Mouse (Mus musculus): ENCODE measurements around the gene Srgap2. TPM values are rescaled to one million over a fixed set of nuclear protein-coding genes. Genes with fewer than 3 reads are reported as not detected.

The Srgap2 gene
- polyA plus RNA-seq, 1 experiment from 2014 or later, result 24.5 TPM

- ATAC-seq (ENCODE audit: insufficient number of reproducible peaks, insufficient read depth, low FRiP score, low read depth), result no peak
- no peak overlapping the region for H3K27ac ChIP-seq (ENCODE audit: low read length)
- no peak overlapping the region for H3K4me2 ChIP-seq (replicated peaks; ENCODE audit: low read depth, low read length)
- H3K9me3 ChIP-seq (ENCODE audit: control insufficient read depth, low read depth, low read length), result no peaks in the 10 kb centered on the region
- no peak overlapping the region for H3K4me3 ChIP-seq (ENCODE audit: low read depth, low read length)
- H3K36me3 ChIP-seq (ENCODE audit: control insufficient read depth, insufficient read depth, low read length), result no peaks in the 10 kb centered on the region; the same call in 1 of the 2 replicates
- H3K4me1 ChIP-seq (ENCODE audit: control insufficient read depth, insufficient read depth, low read length), result no peaks in the 10 kb centered on the region
- H3K9ac ChIP-seq (replicated peaks; ENCODE audit: low read depth, low read length), result no peak overlapping the region
- H3K27me3 ChIP-seq (ENCODE audit: control insufficient read depth, insufficient read depth, low read length), result no peaks in the 10 kb centered on the region
- WGBS, result 93% methylated on average over 4 of the region's 4 CpGs
These were observed 12.6 kb upstream of the Srgap2 start for GRCm38 (mm10) chr1:131539771-131540170.

GRCm38 (mm10) chr1:131528561-131529166 lies 1.5 kb upstream of the Srgap2 start:
- Histone ChIP-seq H3K4me2 (replicated peaks; ENCODE audit: low read depth, low read length) (peak overlapping the region; percentile 81), H3K9me3 (ENCODE audit: control insufficient read depth, low read depth, low read length) (no peaks in the 10 kb centered on the region), H3K4me3 (ENCODE audit: low read depth, low read length) (peak overlapping the region; percentile 71), H3K36me3 (ENCODE audit: control insufficient read depth, insufficient read depth, low read length) (no peaks in the 10 kb centered on the region), H3K4me1 (ENCODE audit: control insufficient read depth, insufficient read depth, low read length) (peaks cover 28% of the 10 kb centered on the region), H3K27ac (ENCODE audit: low read length) (peak overlapping the region; percentile 89), H3K9ac (replicated peaks; ENCODE audit: low read depth, low read length) (peak overlapping the region; percentile 15), H3K27me3 (ENCODE audit: control insufficient read depth, insufficient read depth, low read length) (no peaks in the 10 kb centered on the region)
- no peak for ATAC-seq (ENCODE audit: insufficient number of reproducible peaks, insufficient read depth, low FRiP score, low read depth)
- WGBS, result under 1% methylated on average over 9 of the region's 9 CpGs

- H3K4me1 ChIP-seq (ENCODE audit: control insufficient read depth, insufficient read depth, low read length), result peaks cover 33% of the 10 kb centered on the region
- H3K36me3 ChIP-seq (ENCODE audit: control insufficient read depth, insufficient read depth, low read length), result no peaks in the 10 kb centered on the region
- H3K4me2 ChIP-seq (replicated peaks; ENCODE audit: low read depth, low read length), result peak overlapping the region; percentile 81
- peak overlapping the region; percentile 89 for H3K27ac ChIP-seq (ENCODE audit: low read length)
- under 1% methylated on average over 34 of the region's 34 CpGs for WGBS
- no peaks in the 10 kb centered on the region for H3K9me3 ChIP-seq (ENCODE audit: control insufficient read depth, low read depth, low read length)
- peak overlapping the region; percentile 71 for H3K4me3 ChIP-seq (ENCODE audit: low read depth, low read length)
- peak overlapping the region; percentile 19 for H3K9ac ChIP-seq (replicated peaks; ENCODE audit: low read depth, low read length)
- H3K27me3 ChIP-seq (ENCODE audit: control insufficient read depth, insufficient read depth, low read length), result no peaks in the 10 kb centered on the region
- no peak for ATAC-seq (ENCODE audit: insufficient number of reproducible peaks, insufficient read depth, low FRiP score, low read depth)
These were observed 942 bp upstream of the Srgap2 start for GRCm38 (mm10) chr1:131528081-131528507.

- peak overlapping the region; percentile 77 for H3K4me2 ChIP-seq (replicated peaks; ENCODE audit: low read depth, low read length)
- under 1% methylated on average over 80 of the region's 81 CpGs for WGBS
These were observed 531 bp downstream of the Srgap2 start for GRCm38 (mm10) chr1:131526371-131527270.

GRCm38 (mm10) chr1:131525586-131526271 lies 1.4 kb downstream of the Srgap2 start:
- WGBS, result under 1% methylated on average over 41 of the region's 41 CpGs
- Histone ChIP-seq H3K27ac (ENCODE audit: low read length) (peak overlapping the region; percentile 96), H3K9ac (replicated peaks; ENCODE audit: low read depth, low read length) (peak overlapping the region; percentile 78), H3K27me3 (ENCODE audit: control insufficient read depth, insufficient read depth, low read length) (no peaks in the 10 kb centered on the region), H3K4me1 (ENCODE audit: control insufficient read depth, insufficient read depth, low read length) (peaks cover 39% of the 10 kb centered on the region), H3K4me2 (replicated peaks; ENCODE audit: low read depth, low read length) (peak overlapping the region; percentile 77), H3K9me3 (ENCODE audit: control insufficient read depth, low read depth, low read length) (no peaks in the 10 kb centered on the region), H3K4me3 (ENCODE audit: low read depth, low read length) (peak overlapping the region; percentile 79), H3K36me3 (ENCODE audit: control insufficient read depth, insufficient read depth, low read length) (no peaks in the 10 kb centered on the region)
- ATAC-seq (ENCODE audit: insufficient number of reproducible peaks, insufficient read depth, low FRiP score, low read depth), result no peak

More at GRCm38 (mm10) chr1:131526371-131527270, 531 bp downstream of the Srgap2 start:
- Histone ChIP-seq H3K4me1 (ENCODE audit: control insufficient read depth, insufficient read depth, low read length) (peaks cover 39% of the 10 kb centered on the region), H3K36me3 (ENCODE audit: control insufficient read depth, insufficient read depth, low read length) (no peaks in the 10 kb centered on the region), H3K27me3 (ENCODE audit: control insufficient read depth, insufficient read depth, low read length) (no peaks in the 10 kb centered on the region), H3K27ac (ENCODE audit: low read length) (peak overlapping the region; percentile 96), H3K9ac (replicated peaks; ENCODE audit: low read depth, low read length) (peak overlapping the region; percentile 78), H3K4me3 (ENCODE audit: low read depth, low read length) (peak overlapping the region; percentile 79), H3K9me3 (ENCODE audit: control insufficient read depth, low read depth, low read length) (no peaks in the 10 kb centered on the region)
- peak; percentile 20 for ATAC-seq (ENCODE audit: insufficient number of reproducible peaks, insufficient read depth, low FRiP score, low read depth)

- no peak for ATAC-seq (ENCODE audit: insufficient number of reproducible peaks, insufficient read depth, low FRiP score, low read depth)
- peak overlapping the region; percentile 78 for H3K9ac ChIP-seq (replicated peaks; ENCODE audit: low read depth, low read length)
- 2% methylated on average over 26 of the region's 26 CpGs for WGBS
- peaks cover 39% of the 10 kb centered on the region for H3K4me1 ChIP-seq (ENCODE audit: control insufficient read depth, insufficient read depth, low read length)
- H3K27me3 ChIP-seq (ENCODE audit: control insufficient read depth, insufficient read depth, low read length), result no peaks in the 10 kb centered on the region
- H3K4me2 ChIP-seq (replicated peaks; ENCODE audit: low read depth, low read length), result peak overlapping the region; percentile 77
- peak overlapping the region; percentile 79 for H3K4me3 ChIP-seq (ENCODE audit: low read depth, low read length)
- no peaks in the 10 kb centered on the region for H3K36me3 ChIP-seq (ENCODE audit: control insufficient read depth, insufficient read depth, low read length)
- no peaks in the 10 kb centered on the region for H3K9me3 ChIP-seq (ENCODE audit: control insufficient read depth, low read depth, low read length)
- H3K27ac ChIP-seq (ENCODE audit: low read length), result peak overlapping the region; percentile 96; the same call in 1 of the 2 replicates
These were observed 2.0 kb downstream of the Srgap2 start for GRCm38 (mm10) chr1:131525101-131525585.

- Histone ChIP-seq H3K9me3 (ENCODE audit: control insufficient read depth, low read depth, low read length) (no peaks in the 10 kb centered on the region), H3K27me3 (ENCODE audit: control insufficient read depth, insufficient read depth, low read length) (no peaks in the 10 kb centered on the region), H3K4me1 (ENCODE audit: control insufficient read depth, insufficient read depth, low read length) (peaks cover 29% of the 10 kb centered on the region), H3K4me2 (replicated peaks; ENCODE audit: low read depth, low read length) (peak overlapping the region; percentile 77), H3K36me3 (ENCODE audit: control insufficient read depth, insufficient read depth, low read length) (no peaks in the 10 kb centered on the region), H3K9ac (replicated peaks; ENCODE audit: low read depth, low read length) (no peak overlapping the region), H3K4me3 (ENCODE audit: low read depth, low read length) (peak overlapping the region; percentile 79; the same call in 1 of the 2 replicates), H3K27ac (ENCODE audit: low read length) (no peak overlapping the region)
- WGBS, result 54% methylated on average over 3 of the region's 3 CpGs
- no peak for ATAC-seq (ENCODE audit: insufficient number of reproducible peaks, insufficient read depth, low FRiP score, low read depth)
These were observed 3.4 kb downstream of the Srgap2 start for GRCm38 (mm10) chr1:131523794-131524193.

GRCm38 (mm10) chr1:131516588-131516987 lies 10.6 kb downstream of the Srgap2 start:
- Histone ChIP-seq H3K4me3 (ENCODE audit: low read depth, low read length) (no peak overlapping the region), H3K9ac (replicated peaks; ENCODE audit: low read depth, low read length) (no peak overlapping the region), H3K36me3 (ENCODE audit: control insufficient read depth, insufficient read depth, low read length) (no peaks in the 10 kb centered on the region), H3K9me3 (ENCODE audit: control insufficient read depth, low read depth, low read length) (no peaks in the 10 kb centered on the region), H3K4me1 (ENCODE audit: control insufficient read depth, insufficient read depth, low read length) (no peaks in the 10 kb centered on the region), H3K27ac (ENCODE audit: low read length) (no peak overlapping the region), H3K27me3 (ENCODE audit: control insufficient read depth, insufficient read depth, low read length) (no peaks in the 10 kb centered on the region), H3K4me2 (replicated peaks; ENCODE audit: low read depth, low read length) (no peak overlapping the region)
- WGBS, result 84% methylated on average over 3 of the region's 3 CpGs
- no peak for ATAC-seq (ENCODE audit: insufficient number of reproducible peaks, insufficient read depth, low FRiP score, low read depth)

Data from stomach, embryonic 14.5 days (tissue).